Mouse (Mus musculus) embryonic stem cell, embryonic (primary cell): ENCODE measurements around the gene Eif2ak1.
"Not testable (repeated sequence)": the region's sequence is repeated elsewhere in the genome, so short reads cannot be mapped to it uniquely, and the experiment has no call there.

Experiments used
- CTCF ChIA-PET, 4 experiments: fragments of 300-600 bp in 2 of 4; fragments of 350-600 bp in 2 of 4; sonication (Branson Sonifier 250); formaldehyde crosslinking; loops; one replicate each; lab custom pipeline; 2022; ENCODE audit warnings: inconsistent platforms in 2 of 4; lab: Charles Lee
- POLR2A ChIA-PET, 4 experiments: fragments of 300-600 bp in 2 of 4; fragments of 350-600 bp in 2 of 4; sonication (Branson Sonifier 250); formaldehyde crosslinking; loops; one replicate each; lab custom pipeline; 2022; ENCODE audit warnings: antibody characterized with exemption in 4 of 4, inconsistent platforms in 1 of 4; lab: Charles Lee

Eif2ak1 gene

GRCm38 (mm10) chr5:143817116-143817930, at the start of gene Eif2ak1:
Gene Eif2ak1 (plus strand): TSS chr5:143817788.
- ChIA-PET POLR2A (interaction anchor here in 2 of 4 experiments (1.4 to 2.6 kb wide), 3 partner anchors 55 to 85 kb away, joined by 3 to 9 read pairs (median 6); partner anchors contain the start of gene Usp42 (in 1 of the 2)), CTCF (no interaction called here)

- CTCF ChIA-PET: no interaction called here
- POLR2A ChIA-PET: interaction anchor here in 1 of 4 experiments (0.8 kb wide), 1 partner anchor 9 kb away, joined by 3 read pairs; no protein-coding TSS in a partner anchor
Measured at GRCm38 (mm10) chr5:143781951-143782350, 35.6 kb upstream of the Eif2ak1 start.

GRCm38 (mm10) chr5:143785391-143785790, 32.2 kb upstream of the Eif2ak1 start:
- ChIA-PET CTCF (no interaction called here), POLR2A (no interaction called here)

GRCm38 (mm10) chr5:143801216-143801615, 16.4 kb upstream of the Eif2ak1 start:
- CTCF ChIA-PET: not testable (repeated sequence)
- POLR2A ChIA-PET: interaction anchor here in 1 of 4 experiments (1.4 kb wide), 1 partner anchor 15 kb away, joined by 3 read pairs; no protein-coding TSS in a partner anchor

GRCm38 (mm10) chr5:143804056-143804765, 13.4 kb upstream of the Eif2ak1 start:
- ChIA-PET POLR2A (no interaction called here), CTCF (no interaction called here)

- CTCF ChIA-PET: no interaction called here
Measured at GRCm38 (mm10) chr5:143807268-143807667, 10.3 kb upstream of the Eif2ak1 start.

GRCm38 (mm10) chr5:143809421-143810090, 8.0 kb upstream of the Eif2ak1 start:
- POLR2A ChIA-PET: no interaction called here

More at GRCm38 (mm10) chr5:143807268-143807667, 10.3 kb upstream of the Eif2ak1 start:
- POLR2A ChIA-PET: no interaction called here

GRCm38 (mm10) chr5:143811653-143812052, 5.9 kb upstream of the Eif2ak1 start:
- ChIA-PET POLR2A (no interaction called here), CTCF (no interaction called here)

More at GRCm38 (mm10) chr5:143809421-143810090, 8.0 kb upstream of the Eif2ak1 start:
- CTCF ChIA-PET: no interaction called here

GRCm38 (mm10) chr5:143814626-143815025, 3.0 kb upstream of the Eif2ak1 start:
- CTCF ChIA-PET: interaction anchor here in 1 of 4 experiments (0.8 kb wide), 1 partner anchor 59 kb away, joined by 3 read pairs; no protein-coding TSS in a partner anchor
- POLR2A ChIA-PET: no interaction called here

GRCm38 (mm10) chr5:143817931-143818311, 333 bp downstream of the Eif2ak1 start:
- ChIA-PET CTCF (no interaction called here), POLR2A (interaction anchor here in 2 of 4 experiments (1.1 to 2.6 kb wide), 5 partner anchors 54 to 88 kb away, joined by 3 to 9 read pairs (median 5); partner anchors contain the start of gene Usp42 (in 1 of the 2))

GRCm38 (mm10) chr5:143818461-143818860, 873 bp downstream of the Eif2ak1 start:
- CTCF ChIA-PET: no interaction called here

GRCm38 (mm10) chr5:143818949-143819348, 1.4 kb downstream of the Eif2ak1 start:
- ChIA-PET POLR2A (interaction anchor here in 3 of 4 experiments (0.6 to 2.6 kb wide), 11 partner anchors 53 to 397 kb away, joined by 3 to 9 read pairs (median 4); partner anchors contain the start of genes Aimp2 (in 1 of the 3), Pms2 (in 1 of the 3) and Usp42 (in 1 of the 3)), CTCF (interaction anchor here in 1 of 4 experiments (1.4 kb wide), 1 partner anchor 60 kb away, joined by 3 read pairs; no protein-coding TSS in a partner anchor)

More at GRCm38 (mm10) chr5:143818461-143818860, 873 bp downstream of the Eif2ak1 start:
- POLR2A ChIA-PET: interaction anchor here in 3 of 4 experiments (0.7 to 2.6 kb wide), 10 partner anchors 53 to 261 kb away, joined by 3 to 9 read pairs (median 4); partner anchors contain the start of genes Aimp2 (in 1 of the 3), Pms2 (in 1 of the 3) and Usp42 (in 1 of the 3)

- ChIA-PET CTCF (interaction anchor here (0.6 to 1.7 kb wide), 6 partner anchors 52 to 949 kb away, joined by 3 to 5 read pairs (median 4); partner anchors contain the start of genes Aimp2 (in 1 of the 4), Ankrd61 (in 1 of the 4) and Pms2 (in 1 of the 4)), POLR2A (interaction anchor here in 2 of 4 experiments (0.7 to 2.6 kb wide), 9 partner anchors 52 to 262 kb away, joined by 3 to 13 read pairs (median 4); partner anchors contain the start of gene Usp42 (in 1 of the 2))
Measured at GRCm38 (mm10) chr5:143819906-143820660, 2.5 kb downstream of the Eif2ak1 start.

GRCm38 (mm10) chr5:143820820-143821219, 3.2 kb downstream of the Eif2ak1 start:
- CTCF ChIA-PET: interaction anchor here (0.6 to 1.7 kb wide), 5 partner anchors 51 to 948 kb away, joined by 3 to 5 read pairs (median 4); partner anchors contain the start of genes Aimp2 (in 1 of the 4) and Pms2 (in 1 of the 4)
- POLR2A ChIA-PET: interaction anchor here in 2 of 4 experiments (0.7 to 2.3 kb wide), 5 partner anchors 51 to 88 kb away, joined by 3 to 13 read pairs (median 4); partner anchors contain the start of gene Usp42 (in 1 of the 2)

- CTCF ChIA-PET: interaction anchor here in 2 of 4 experiments (1.0 to 1.6 kb wide), 4 partner anchors 26 to 139 kb away, joined by 3 to 5 read pairs (median 4); partner anchors contain the start of genes Ankrd61 (in 1 of the 2) and Usp42 (in 1 of the 2)
- POLR2A ChIA-PET: interaction anchor here in 2 of 4 experiments (0.8 to 2.2 kb wide), 5 partner anchors 20 to 139 kb away, joined by 3 to 13 read pairs (median 4); partner anchors contain the start of gene Usp42 (in 1 of the 2)
Measured at GRCm38 (mm10) chr5:143871547-143872169, 54.1 kb downstream of the Eif2ak1 start.

- ChIA-PET POLR2A (interaction anchor here in 3 of 4 experiments (0.6 to 1.7 kb wide), 7 partner anchors 10 to 893 kb away, joined by 3 to 6 read pairs (median 4); partner anchors contain the start of genes Trrap (in 1 of the 3) and Usp42 (in 1 of the 3)), CTCF (interaction anchor here in 1 of 4 experiments (0.6 kb wide), 1 partner anchor 138 kb away, joined by 5 read pairs; no protein-coding TSS in a partner anchor)
Measured at GRCm38 (mm10) chr5:143874571-143874970, 57.0 kb downstream of the Eif2ak1 start.
